Mouse (Mus musculus): ENCODE measurements around the gene Lhx2.

Lhx2 gene

GRCm38 (mm10) chr2:38347811-38348551 lies 8.9 kb downstream of the Lhx2 start:
- no peak for DNase-seq

- peak; percentile 85 for DNase-seq
These were observed 9.8 kb downstream of the Lhx2 start for GRCm38 (mm10) chr2:38348660-38349420.

DNA sequence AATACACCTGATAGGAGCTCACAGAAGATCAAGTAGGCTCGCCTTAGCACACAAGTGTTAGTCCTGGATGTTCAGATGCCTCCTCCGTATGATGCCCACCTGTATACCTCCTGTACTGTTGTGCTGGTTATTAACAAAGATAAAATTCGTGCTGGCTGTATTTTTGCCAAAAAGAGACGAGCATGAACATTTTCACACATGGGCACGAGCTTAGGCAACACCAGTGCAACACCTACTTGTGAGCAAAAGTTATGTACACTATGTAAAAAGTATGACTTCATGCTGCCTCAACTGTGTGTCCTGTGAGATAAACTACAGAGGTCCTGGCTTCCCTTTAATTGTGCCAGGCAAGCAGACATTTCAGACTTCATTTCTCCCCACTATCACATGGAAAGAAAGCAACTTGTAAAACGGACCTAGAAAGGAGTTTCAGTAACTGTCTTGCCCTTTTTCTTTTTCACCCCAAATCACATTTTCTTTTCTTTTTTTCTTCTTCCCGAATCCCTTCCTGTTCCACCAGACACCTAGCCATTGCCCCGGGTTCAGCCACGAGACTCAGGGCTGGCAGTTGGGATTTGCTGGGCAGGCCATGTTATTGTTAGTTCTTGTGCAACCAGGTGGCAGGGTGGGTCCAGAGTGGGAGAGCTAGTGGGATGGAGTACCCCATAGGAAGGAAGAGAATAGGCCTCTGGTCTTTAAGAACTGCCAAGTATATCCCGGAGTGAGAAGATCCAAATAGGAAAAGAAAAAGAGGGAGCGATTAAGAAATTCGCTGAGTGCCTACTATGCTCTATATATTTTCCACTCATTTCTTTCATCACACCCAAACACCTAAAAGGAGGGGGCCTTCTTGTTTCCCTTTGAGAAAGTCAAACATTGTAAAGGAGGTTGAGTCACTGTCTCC lies 10.6 kb downstream of the Lhx2 start:
- no peak for DNase-seq

DNA sequence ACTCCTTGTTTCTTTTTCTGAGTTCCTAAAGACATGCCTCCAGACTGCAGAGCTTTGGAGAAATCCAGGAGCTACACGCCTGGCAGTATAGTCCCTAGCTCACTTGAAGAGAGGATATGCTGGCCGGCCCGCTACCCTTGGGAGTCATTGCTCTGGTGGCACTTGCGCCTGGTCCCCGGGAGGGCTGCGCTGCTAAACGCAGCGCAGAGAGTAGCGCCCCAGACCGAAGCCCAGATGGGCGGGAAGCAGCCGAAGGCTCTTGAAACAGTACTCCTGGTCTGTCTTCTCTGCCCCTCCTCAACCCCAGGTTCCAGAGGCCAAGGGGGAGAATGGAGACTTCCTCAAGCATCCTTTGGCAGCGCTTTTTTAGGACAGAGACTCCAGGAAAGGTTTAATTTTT lies 11.3 kb downstream of the Lhx2 start:
- DNase-seq: no peak

DNA sequence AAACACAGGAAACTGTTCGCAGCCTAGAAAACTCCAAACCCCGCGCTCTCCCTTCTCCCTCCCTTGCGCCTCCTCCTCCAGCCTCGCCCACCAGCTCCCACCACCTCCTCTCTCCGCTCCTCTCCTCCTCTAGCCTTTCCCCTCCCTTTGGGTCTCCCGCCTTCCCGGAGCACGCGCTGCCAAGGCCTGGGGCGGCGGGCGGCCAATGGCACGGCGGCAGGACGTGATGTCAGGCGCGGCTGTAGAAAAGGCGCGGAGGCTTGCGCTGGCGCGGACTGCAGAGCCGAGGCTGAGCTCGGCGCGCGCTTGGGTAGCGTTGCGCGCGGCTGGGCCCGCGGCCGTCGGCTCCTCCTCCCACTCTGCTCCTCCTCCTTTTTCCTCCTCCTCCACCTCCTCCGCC lies 11.7 kb downstream of the Lhx2 start:
- DNase-seq: peak; percentile 66

DNA sequence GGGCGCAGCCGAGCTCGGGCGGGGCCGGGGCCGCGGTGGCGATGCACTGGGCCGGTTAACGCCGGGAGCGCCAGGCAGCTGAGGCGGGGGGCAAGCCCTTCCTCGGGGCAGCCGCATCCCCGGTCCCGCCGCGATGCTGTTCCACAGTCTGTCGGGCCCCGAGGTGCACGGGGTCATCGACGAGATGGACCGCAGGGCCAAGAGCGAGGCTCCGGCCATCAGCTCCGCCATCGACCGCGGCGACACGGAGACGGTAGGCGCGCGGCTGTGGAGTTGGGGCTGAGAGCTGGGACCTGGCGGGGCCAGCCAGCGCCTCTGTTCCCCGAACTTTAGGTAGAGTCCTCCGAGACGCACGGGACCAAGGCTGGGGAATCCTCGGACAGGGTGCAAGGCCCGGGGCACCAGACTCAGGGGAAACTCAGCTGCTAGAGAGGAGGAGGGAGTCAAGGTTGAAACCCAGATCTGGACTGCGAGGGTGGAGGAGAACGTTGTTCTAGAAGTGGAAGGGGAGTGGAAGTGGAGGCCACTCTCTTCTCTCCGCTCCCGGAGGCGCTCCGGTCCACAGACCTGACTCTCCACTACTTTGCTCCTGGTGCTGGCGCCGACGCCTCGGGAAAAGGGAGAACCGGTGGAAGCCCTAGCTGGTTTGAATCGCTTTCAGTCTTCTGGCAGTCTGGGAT lies 12.7 kb downstream of the Lhx2 start:
- DNase-seq: no peak

DNA sequence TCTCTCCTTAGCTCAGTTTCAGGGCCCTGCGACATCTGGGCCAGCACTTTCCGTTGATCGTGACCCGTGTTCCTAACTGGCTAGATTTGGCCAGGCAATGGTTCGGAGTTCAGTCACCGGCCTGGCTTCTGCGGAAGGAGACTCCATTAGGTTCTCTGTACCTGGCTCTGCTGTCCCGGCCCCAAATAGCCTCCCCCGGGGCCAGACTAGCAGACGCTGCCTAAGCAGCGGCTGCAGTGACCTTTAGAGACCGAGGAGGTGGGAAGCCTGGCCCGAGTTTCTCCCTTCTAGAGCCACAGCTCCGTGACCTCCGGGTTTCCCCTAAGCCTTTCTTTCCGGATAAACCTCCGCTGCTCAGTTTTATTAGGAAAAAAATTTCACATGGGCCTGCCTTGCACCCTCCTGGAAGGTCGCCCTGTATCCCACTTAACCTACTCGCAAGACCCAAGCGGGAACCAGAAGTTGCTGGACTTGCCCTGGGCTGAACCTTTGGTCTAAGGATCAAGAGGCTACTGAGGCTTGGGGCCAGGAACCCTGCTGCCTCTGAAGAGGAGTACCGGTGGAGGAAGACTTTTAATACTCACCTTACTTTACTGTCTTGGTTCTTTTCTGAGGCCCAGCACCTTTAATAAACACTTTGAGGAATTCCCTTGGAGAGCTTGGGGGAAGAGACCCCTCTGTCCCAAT lies 13.4 kb downstream of the Lhx2 start:
- peak; percentile 56 for DNase-seq

DNA sequence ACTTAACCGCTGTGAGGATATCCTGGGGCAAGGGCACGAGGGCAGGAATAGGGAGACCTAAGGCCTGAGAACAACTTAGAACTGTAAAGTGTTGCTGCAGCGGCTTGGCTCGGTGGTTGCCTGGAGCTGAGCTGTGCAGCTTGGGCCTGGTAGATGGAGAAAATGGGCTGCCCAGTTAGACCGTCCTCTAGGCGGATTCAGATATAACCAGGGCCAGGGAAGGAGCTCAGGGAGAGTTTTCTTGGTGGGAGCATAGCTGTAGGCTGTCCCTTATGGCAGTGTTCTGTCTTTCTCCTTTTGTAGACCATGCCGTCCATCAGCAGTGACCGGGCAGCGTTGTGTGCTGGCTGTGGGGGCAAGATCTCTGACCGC lies 13.9 kb downstream of the Lhx2 start:
- DNase-seq: no peak

DNA sequence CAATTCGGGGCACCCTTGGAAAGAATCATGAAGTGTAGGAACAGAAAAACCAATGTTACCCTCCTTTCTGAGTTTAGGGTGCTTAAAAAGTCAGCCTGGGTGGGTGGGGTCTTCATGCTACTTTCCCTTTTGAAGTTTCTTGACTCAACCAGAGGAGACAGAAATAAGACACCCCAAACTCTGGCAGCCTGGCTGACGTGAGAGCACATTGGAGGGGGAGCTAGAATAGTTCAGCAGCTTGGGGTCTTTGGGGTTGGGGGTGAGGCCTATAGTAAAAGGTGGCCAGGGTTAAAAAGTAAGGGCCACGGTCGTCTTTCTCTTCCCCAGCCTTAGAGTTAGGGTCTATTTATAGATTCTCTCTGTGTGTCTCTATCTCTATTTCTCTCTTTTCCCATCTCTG lies 14.6 kb downstream of the Lhx2 start:
- DNase-seq: no peak

DNA sequence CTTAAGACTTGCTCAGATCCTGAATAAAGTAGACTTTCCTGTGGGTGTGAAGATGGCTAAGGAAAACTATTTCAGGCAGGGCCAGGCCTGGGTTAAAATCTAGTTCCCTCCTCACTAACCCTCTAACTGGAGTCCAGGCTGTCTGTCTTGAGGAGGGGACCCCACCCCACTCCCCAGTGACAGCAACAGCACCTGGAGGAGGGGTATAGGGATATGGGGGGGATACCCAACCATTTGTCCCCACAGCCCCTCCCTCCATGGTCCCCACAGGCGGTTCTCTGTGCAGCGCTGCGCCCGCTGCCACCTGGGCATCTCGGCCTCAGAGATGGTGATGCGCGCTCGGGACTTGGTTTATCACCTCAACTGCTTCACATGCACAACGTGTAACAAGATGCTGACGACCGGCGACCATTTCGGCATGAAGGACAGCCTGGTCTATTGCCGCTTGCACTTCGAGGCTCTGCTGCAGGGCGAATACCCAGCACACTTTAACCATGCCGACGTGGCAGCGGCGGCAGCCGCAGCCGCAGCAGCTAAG lies 15.2 kb downstream of the Lhx2 start:
- DNase-seq: no peak

DNA sequence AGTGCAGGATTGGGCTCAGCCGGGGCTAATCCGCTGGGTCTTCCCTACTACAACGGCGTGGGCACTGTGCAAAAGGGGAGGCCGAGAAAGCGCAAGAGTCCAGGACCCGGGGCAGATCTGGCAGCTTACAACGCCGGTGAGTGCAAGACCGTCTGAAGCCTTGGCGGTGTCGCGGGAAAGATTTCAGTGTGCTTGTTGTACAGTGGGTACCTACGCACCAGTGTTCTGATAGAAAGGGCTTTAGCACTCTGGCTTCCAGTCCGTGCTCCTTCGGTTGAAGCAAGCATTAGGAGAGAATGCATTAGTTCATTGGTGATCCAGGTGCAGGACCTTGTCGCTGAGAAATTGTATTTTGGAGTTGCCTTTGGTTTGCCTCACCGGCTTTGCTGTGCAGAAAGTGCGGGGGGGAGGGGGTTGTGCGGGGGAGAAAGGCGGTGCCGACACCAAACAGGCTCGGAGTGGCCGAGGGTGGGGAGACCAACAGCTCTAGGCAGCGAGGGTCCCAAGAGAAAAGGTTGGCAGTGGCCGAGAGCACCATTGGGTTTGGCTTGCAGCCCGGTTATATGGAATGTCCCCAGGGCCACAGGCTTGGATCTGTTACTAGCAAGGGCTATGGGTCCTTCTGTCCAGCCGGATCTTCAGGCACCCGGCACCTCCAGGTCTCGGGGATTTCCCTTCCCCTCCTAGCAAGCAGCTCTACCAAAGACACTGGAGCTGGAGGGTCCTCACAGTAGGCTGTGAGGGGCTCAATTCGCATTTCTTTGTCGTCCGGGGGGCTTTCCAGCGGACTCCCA lies 15.8 kb downstream of the Lhx2 start:
- DNase-seq: no peak

DNA sequence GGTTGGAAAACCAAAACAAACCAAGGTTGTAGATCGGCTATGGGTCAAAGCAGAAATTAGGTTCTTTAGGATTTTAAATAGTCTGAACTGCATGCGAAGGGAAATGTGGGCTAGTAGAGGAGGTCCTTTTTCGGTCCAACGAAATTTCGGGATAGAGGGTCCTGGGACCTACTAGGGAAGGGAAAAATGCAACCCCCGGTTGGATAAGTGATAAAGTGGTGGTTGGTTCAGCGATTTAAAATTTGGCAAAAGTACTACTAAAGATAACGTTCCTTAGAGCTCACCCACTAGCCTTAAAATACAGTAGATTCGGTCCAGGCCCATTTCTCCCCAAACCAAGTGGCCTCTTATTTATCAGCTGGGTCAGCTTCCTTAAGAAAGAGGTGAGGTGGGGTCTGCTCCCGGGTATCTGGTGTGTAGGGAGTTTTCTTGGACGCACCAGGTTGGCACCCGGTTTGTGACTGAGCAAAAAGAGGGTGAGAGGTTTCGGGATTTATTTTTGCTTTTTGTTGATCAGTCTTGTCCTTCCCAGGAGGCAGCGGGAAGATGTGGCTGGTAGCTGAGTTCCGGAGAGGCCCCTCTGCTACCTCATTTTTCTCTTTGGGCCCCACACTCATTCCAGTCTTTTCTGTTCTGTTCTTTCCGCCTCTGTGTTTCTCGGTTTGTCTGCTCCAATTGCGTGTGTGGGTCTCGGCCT lies 16.8 kb downstream of the Lhx2 start:
- no peak for DNase-seq

GRCm38 (mm10) chr2:38356428-38357260 lies 17.6 kb downstream of the Lhx2 start:
- no peak for DNase-seq

DNA sequence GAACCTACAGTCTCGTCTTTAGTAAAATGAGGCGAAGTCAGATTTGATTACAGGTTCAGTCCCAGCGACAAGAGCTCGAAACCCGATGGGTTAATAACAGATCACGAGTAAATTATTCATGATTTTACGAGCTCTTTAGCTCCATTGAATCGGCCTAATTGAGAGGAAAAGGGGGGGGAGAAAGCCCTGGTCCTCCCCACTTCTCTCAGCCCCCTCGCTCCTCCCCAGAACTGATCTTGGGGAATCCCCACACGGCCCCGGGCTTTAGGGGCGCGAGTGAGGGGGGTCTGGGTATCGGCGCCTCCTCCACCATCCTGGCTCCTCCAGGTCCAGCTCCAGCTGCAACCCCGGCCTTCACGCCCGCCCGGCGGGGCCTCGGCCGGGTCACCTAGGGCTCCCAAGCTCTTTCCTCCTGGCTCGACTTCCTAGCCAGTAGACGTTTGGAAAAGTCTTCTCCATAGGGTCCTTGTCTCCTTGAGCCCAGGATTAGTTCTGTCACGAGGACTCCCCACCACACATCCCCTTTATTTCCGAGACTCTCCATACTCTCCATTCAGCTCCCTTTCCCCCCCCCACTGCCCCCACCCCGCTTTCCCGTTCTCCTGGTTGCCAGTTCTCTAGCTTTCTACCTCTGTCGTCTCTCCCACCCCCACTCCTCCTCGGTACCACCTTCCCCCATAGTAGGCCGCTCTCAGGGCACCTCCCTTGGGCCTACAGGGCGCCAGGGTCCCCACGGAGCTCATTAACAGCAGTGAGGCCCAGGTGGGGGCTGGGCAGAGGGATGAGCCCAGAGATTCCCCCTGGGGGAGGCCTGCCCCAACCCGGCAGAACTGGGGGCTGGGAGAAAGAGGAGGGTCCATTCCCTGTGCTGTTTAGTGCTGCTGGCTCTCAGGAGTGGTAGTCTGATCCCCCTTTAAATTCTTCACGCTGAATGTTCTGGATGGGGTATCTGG lies 18.5 kb downstream of the Lhx2 start:
- DNase-seq: no peak

DNA sequence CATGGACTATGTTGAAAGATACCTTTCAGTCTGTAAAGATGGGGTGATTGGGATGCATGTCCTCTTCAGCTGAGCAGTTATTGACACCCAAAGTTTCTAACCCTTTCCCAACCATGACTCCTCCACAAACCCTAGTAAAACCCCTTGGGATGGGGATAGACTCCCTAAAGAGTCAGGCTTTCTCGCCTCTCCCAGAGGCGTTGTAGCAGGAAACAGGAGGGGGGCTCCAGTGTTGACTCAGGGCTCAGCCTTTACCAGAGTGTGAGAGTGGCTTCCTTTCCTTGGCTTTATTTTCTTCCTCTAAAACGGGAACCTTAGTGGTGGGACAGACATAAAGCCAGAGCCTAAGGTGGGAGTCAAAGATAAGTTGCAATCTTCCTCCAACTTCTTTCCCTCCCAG lies 19.5 kb downstream of the Lhx2 start:
- DNase-seq: no peak

DNA sequence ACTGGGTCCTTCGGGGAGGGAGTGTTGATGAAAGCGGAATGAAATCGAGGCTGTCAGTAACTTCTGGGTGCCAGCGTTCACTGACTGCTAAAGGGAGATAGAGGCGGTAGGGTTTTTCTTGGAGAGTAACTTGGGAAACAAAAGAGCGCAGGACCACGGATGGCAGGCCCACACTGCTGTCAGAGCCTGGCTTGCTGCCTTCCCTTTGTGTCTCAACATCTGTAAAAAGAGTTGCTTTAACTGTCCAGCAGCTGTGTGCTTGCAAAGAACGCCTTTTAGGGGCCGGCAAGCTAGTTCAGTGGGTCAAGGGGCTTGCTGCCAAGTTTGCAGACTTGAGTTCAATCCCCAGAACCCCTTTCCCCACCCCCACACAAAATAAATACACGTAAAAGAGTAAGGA lies 20.1 kb downstream of the Lhx2 start:
- no peak for DNase-seq

DNA sequence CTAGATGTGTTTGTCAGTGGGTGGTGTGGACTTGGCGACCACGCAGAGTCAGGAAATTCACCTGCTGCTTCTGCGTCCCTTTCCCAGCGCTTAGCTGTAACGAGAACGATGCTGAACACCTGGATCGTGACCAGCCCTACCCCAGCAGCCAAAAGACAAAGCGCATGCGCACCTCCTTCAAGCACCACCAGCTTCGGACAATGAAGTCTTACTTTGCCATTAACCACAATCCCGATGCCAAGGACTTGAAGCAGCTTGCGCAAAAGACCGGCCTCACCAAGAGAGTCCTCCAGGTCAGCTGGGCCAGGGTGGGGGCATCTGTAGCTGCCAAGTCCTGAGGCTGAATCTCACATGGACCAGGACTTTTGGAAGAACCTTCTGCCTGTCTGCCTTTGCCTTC lies 20.7 kb downstream of the Lhx2 start:
- no peak for DNase-seq

- no peak for DNase-seq
These were observed 27.1 kb downstream of the Lhx2 start for GRCm38 (mm10) chr2:38366222-38366621.
